Mouse (Mus musculus) left cerebral cortex, postnatal 25 days (tissue): Measurements from ENCODE around the gene Sult5a1. TPM values are rescaled to one million over a fixed set of nuclear protein-coding genes. Genes with fewer than 3 reads are reported as not detected.
A peak's percentile ranks its signal among the peaks of the same experiment; 100 is the strongest.
"Not testable (repeated sequence)": the region's sequence is repeated elsewhere in the genome, so short reads cannot be mapped to it uniquely, and the experiment has no call there.

Experiments
- DNase-seq, 2 experiments: peaks; one replicate each; pipeline ENCODE4 v3.0.0; 2022; ENCODE audit warnings: low spot score in 2 of 2, mixed read lengths in 1 of 2
- intact Hi-C: fragments of 180-260 bp; cut with DNase I; formaldehyde crosslinking; loops from one replicate; pipeline ENCODE4 v1.15.1; 2025
- total RNA-seq, 2 experiments: library from RNA; stranded (reverse); gene quantifications; 2 replicates each; pipeline ENCODE4 v1.2.3; 2021

The Sult5a1 gene
- total RNA-seq = not detected

- intact Hi-C loops = no loop called here
These were observed at the start of gene Sult5a1 for GRCm38 (mm10) chr8:123157888-123158465. Gene Sult5a1, minus strand, starts transcription at chr8:123158315.

GRCm38 (mm10) chr8:123203571-123203970 lies 45.5 kb upstream of the Sult5a1 start:
- intact Hi-C loops = loop anchor here (2.0 to 5.0 kb wide), 3 partner anchors 66 to 366 kb away; no protein-coding TSS in a partner anchor

More at GRCm38 (mm10) chr8:123157888-123158465, at the start of gene Sult5a1:
- DNase-seq = no peak

GRCm38 (mm10) chr8:123202288-123202687 lies 44.2 kb upstream of the Sult5a1 start:
- intact Hi-C loops = loop anchor here (2.0 to 5.0 kb wide), 3 partner anchors 65 to 365 kb away; no protein-coding TSS in a partner anchor
- DNase-seq = peak; percentile 72 to 76

More at GRCm38 (mm10) chr8:123203571-123203970, 45.5 kb upstream of the Sult5a1 start:
- DNase-seq = no peak

GRCm38 (mm10) chr8:123199864-123200263 lies 41.7 kb upstream of the Sult5a1 start:
- no peak for DNase-seq
- intact Hi-C loops = loop anchor here (5.0 to 10.0 kb wide), 3 partner anchors 63 to 363 kb away; no protein-coding TSS in a partner anchor

GRCm38 (mm10) chr8:123197016-123197415 lies 38.9 kb upstream of the Sult5a1 start:
- not testable (repeated sequence) for DNase-seq
- intact Hi-C loops = loop anchor here (10.0 kb wide), 1 partner anchor 312 kb away; no protein-coding TSS in a partner anchor

- no peak for DNase-seq
- intact Hi-C loops = loop anchor here (5.0 to 10.0 kb wide), 2 partner anchors 309 to 361 kb away; no protein-coding TSS in a partner anchor
These were observed 35.7 kb upstream of the Sult5a1 start for GRCm38 (mm10) chr8:123193771-123194170.

GRCm38 (mm10) chr8:123191908-123192307 lies 33.8 kb upstream of the Sult5a1 start:
- DNase-seq = no peak
- intact Hi-C loops = loop anchor here (5.0 to 10.0 kb wide), 2 partner anchors 307 to 360 kb away; no protein-coding TSS in a partner anchor

- intact Hi-C loops = loop anchor here (5.0 to 10.0 kb wide), 2 partner anchors 306 to 358 kb away; no protein-coding TSS in a partner anchor
- DNase-seq = peak; percentile 77 to 87
These were observed 32.6 kb upstream of the Sult5a1 start for GRCm38 (mm10) chr8:123190678-123191077.

- intact Hi-C loops = no loop called here
- no peak for DNase-seq
These were observed 30.7 kb upstream of the Sult5a1 start for GRCm38 (mm10) chr8:123188841-123189240.

- no peak for DNase-seq
- intact Hi-C loops = no loop called here
These were observed 29.9 kb upstream of the Sult5a1 start for GRCm38 (mm10) chr8:123188006-123188405.

GRCm38 (mm10) chr8:123185566-123186409 lies 27.7 kb upstream of the Sult5a1 start, which contains the start of gene Dpep1:
Gene Dpep1, plus strand, starts transcription at chr8:123186242.
- intact Hi-C loops = no loop called here
- no peak for DNase-seq

- intact Hi-C loops = no loop called here
These were observed 23.3 kb upstream of the Sult5a1 start for GRCm38 (mm10) chr8:123181391-123181790.

GRCm38 (mm10) chr8:123156070-123156773 lies 1.9 kb downstream of the Sult5a1 start:
- DNase-seq = no peak
- intact Hi-C loops = no loop called here

More at GRCm38 (mm10) chr8:123181391-123181790, 23.3 kb upstream of the Sult5a1 start:
- no peak for DNase-seq

GRCm38 (mm10) chr8:123155177-123155576 lies 2.9 kb downstream of the Sult5a1 start:
- no peak for DNase-seq
- intact Hi-C loops = no loop called here

GRCm38 (mm10) chr8:123150737-123151171 lies 7.4 kb downstream of the Sult5a1 start:
- DNase-seq = peak in 1 of 2 experiments; percentile 64
- intact Hi-C loops = loop anchor here (2.0 kb wide), 1 partner anchor 40 kb away; no protein-coding TSS in a partner anchor

- peak; percentile 28 to 43 for DNase-seq
- intact Hi-C loops = no loop called here
These were observed 11.7 kb downstream of the Sult5a1 start for GRCm38 (mm10) chr8:123146390-123146789.

GRCm38 (mm10) chr8:123145279-123145678 lies 12.8 kb downstream of the Sult5a1 start:
- DNase-seq = no peak
- intact Hi-C loops = no loop called here

- intact Hi-C loops = no loop called here
- DNase-seq = peak; percentile 78 to 84
These were observed 16.2 kb downstream of the Sult5a1 start for GRCm38 (mm10) chr8:123141741-123142462.

- intact Hi-C loops = loop anchor here (5.0 kb wide), 2 partner anchors 64 to 214 kb away; no protein-coding TSS in a partner anchor
These were observed 19.4 kb downstream of the Sult5a1 start for GRCm38 (mm10) chr8:123138741-123139140.

More at GRCm38 (mm10) chr8:123138741-123139140, 19.4 kb downstream of the Sult5a1 start:
- no peak for DNase-seq
